Mouse (Mus musculus) ES-E14 (cell line): Measurements from ENCODE around the gene Arhgef10l. TPM values are rescaled to one million over a fixed set of nuclear protein-coding genes. Genes with fewer than 3 reads are reported as not detected.

ENCODE experiments used
- DNase-seq: peaks from one replicate; pipeline ENCODE4 v3.0.0-alpha.2; 2013; ENCODE audit warnings: low read depth, low spot score
- H3K27ac ChIP-seq: 2 replicates; pipeline ENCODE4 v1.5.1; 2012; ENCODE audit warnings: low read depth, mild to moderate bottlenecking, low read length, moderate library complexity, mixed read lengths; ENCODE audit not compliant: poor library complexity, insufficient read depth, severe bottlenecking
- H3K36me3 ChIP-seq: 2 replicates; pipeline ENCODE4 v1.6.1; 2012; ENCODE audit warnings: mild to moderate bottlenecking, low read length, moderate library complexity, mixed read lengths; ENCODE audit not compliant: control insufficient read depth, poor library complexity, insufficient read depth, severe bottlenecking
- H3K4me1 ChIP-seq, 2 experiments: fragments of 150-350 bp in 1 of 2; sonication (generic) in 1 of 2; 2 replicates each; pipeline ENCODE4 v1.6.1; 2012; ENCODE audit warnings: low read length in 2 of 2, mild to moderate bottlenecking in 1 of 2, mixed read lengths in 1 of 2; ENCODE audit not compliant: control insufficient read depth in 2 of 2, insufficient read depth in 2 of 2, poor library complexity in 1 of 2
- H3K4me3 ChIP-seq, 2 experiments: fragments of 150-350 bp in 1 of 2; sonication (generic) in 1 of 2; 2 replicates each; pipeline ENCODE4 v1.5.1; 2012; ENCODE audit warnings: low read length in 2 of 2, low read depth in 1 of 2, mild to moderate bottlenecking in 1 of 2, mixed read lengths in 1 of 2; ENCODE audit not compliant: insufficient read depth in 1 of 2, poor library complexity in 1 of 2, severe bottlenecking in 1 of 2
- H3K9ac ChIP-seq: 2 replicates; pipeline ENCODE4 v1.6.1; 2012; ENCODE audit warnings: low read depth, mild to moderate bottlenecking, low read length, mixed read lengths; ENCODE audit not compliant: poor library complexity, insufficient read depth, severe bottlenecking
- H3K9me3 ChIP-seq: fragments of 150-350 bp; sonication (generic); 2 replicates; pipeline ENCODE4 v1.6.1; 2012; ENCODE audit warnings: low read depth, mild to moderate bottlenecking, low read length; ENCODE audit not compliant: control insufficient read depth, insufficient read depth
- CHD2 ChIP-seq: IDR thresholded peaks from 2 replicates; pipeline ENCODE4 v1.6.1; 2014; ENCODE audit warnings: mild to moderate bottlenecking, low read depth, low read length, inconsistent platforms
- HCFC1 ChIP-seq: IDR thresholded peaks from 2 replicates; pipeline ENCODE4 v1.6.1; 2012; ENCODE audit warnings: low read length, inconsistent platforms, borderline replicate concordance; ENCODE audit not compliant: insufficient read depth
- MAFK ChIP-seq: IDR thresholded peaks from 2 replicates; pipeline ENCODE4 v1.6.1; 2014; ENCODE audit warnings: mild to moderate bottlenecking, low read depth, low read length, inconsistent platforms; ENCODE audit not compliant: insufficient read depth
- ZC3H11A ChIP-seq: IDR thresholded peaks from 2 replicates; pipeline ENCODE4 v1.6.1; 2012; ENCODE audit warnings: low read depth, mild to moderate bottlenecking, inconsistent platforms, low read length, borderline replicate concordance
- ZNF384 ChIP-seq: IDR thresholded peaks from 2 replicates; pipeline ENCODE4 v1.6.1; 2012; ENCODE audit warnings: low read depth, low read length, inconsistent platforms
- in situ Hi-C, 2 experiments: fragments of 600-800 bp; cut with MboI; formaldehyde crosslinking; loops; one replicate each; pipeline ENCODE4 v1.15.1; 2025; ENCODE audit warnings: low sequenced_read_pairs in 2 of 2, inconsistent platforms in 1 of 2; ENCODE audit not compliant: unreplicated experiment in 2 of 2
- total RNA-seq: library from RNA; depleted of rRNA; stranded (reverse); fragments of 300-350 nt; gene quantifications from 2 replicates; pipeline ENCODE4 v1.2.3, GENCODE M21; 2012

The Arhgef10l gene
- total RNA-seq, 1 experiment = 14.8 TPM

DNA sequence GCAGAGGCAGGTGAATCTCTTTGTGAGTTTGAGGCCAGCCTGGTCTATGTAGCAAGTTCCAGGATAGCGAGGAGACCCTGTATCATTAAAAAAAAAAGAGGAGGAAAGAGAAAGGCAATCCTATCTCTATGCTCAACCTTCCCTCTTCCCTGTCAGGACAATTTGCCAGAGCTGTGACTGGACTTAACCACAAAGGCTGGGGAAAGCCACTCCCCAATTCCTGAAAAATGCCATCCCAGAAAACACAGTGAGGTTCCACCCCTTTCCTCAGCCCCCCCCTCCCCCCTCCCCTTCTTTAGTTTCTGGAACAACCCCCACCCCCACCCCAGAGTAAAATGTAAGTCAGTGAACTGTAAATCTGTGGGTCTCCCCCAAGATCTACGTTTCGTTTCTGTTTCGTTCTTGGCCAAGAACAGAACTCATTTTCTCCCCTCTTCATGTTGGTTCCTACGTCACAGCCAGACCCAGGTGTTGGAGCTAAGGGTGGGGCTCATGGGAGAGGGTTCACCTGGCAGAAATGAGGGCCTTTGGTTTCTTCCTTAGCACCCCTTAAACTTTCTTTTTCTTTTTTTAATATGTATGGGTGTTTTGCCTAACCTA lies 23.1 kb upstream of the Arhgef10l start:
- Histone ChIP-seq H3K4me3 (peak overlapping the region in 1 of 2 experiments; percentile 21; a peak in 1 of 4 replicates), H3K36me3 (no peaks in the 10 kb centered on the region), H3K4me1 (peaks cover 5 to 25% of the 10 kb centered on the region in 2 experiments; a peak in 3 of 4 replicates), H3K9me3 (no peaks in the 10 kb centered on the region), H3K27ac (peak overlapping the region; percentile 93), H3K9ac (peak overlapping the region; percentile 60; the same call in 1 of the 2 replicates)
- in situ Hi-C loops = no loop called here
- TF ChIP-seq HCFC1 (no peak), ZNF384 (0 out of 2 replicates have a peak, but pooled peaks have one; percentile 54)
- DNase-seq = no peak

DNA sequence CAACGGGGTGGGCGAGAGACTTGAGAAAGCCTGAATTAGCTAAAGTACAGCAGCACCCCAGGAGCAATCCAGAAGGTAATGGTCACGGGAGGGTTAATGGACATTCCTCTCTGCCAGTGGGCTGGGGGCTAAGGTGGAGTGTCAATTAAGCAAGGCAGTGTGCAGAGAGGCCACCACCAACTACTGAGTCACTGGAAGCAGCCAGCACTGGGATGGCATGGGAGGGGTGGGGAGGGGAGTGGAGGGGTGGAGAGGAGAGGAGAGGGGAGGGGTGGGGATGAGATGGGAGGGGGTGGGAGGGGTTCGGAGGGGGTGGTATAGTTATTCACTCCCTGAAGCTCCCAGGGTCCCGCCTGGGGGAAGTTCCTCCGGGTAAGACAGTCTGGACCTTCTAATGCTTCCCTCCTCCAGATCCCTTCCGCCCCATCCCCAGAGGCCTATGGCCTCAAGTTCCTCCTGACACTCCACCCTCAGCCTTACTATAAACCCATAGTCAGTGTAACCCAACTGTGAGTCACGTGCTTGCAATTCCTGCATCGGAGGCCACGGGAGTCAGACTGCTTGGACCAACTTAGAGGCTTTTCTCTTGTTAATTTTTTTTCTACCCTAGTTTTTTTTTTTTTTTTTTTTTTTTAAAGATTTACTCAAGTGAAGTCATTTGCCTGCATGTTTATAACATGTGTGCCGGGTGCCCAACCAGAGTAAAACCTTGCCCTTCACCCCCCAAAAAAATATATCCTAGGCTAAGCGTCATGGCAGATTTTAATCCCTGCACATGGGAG lies 22.4 kb upstream of the Arhgef10l start:
- H3K36me3 ChIP-seq = no peaks in the 10 kb centered on the region
- peak overlapping the region in 1 of 2 experiments; percentile 21; a peak in 1 of 4 replicates for H3K4me3 ChIP-seq
- H3K9ac ChIP-seq = peak overlapping the region; percentile 60; the same call in 1 of the 2 replicates
- H3K27ac ChIP-seq = peak overlapping the region; percentile 93
- in situ Hi-C loops = no loop called here
- TF ChIP-seq ZNF384 (peak; percentile 83), MAFK (no peak), HCFC1 (no peak), ZC3H11A (no peak), CHD2 (no peak)
- no peak for DNase-seq
- no peaks in the 10 kb centered on the region for H3K9me3 ChIP-seq
- H3K4me1 ChIP-seq = peaks cover 5 to 28% of the 10 kb centered on the region in 2 experiments; a peak in 3 of 4 replicates

DNA sequence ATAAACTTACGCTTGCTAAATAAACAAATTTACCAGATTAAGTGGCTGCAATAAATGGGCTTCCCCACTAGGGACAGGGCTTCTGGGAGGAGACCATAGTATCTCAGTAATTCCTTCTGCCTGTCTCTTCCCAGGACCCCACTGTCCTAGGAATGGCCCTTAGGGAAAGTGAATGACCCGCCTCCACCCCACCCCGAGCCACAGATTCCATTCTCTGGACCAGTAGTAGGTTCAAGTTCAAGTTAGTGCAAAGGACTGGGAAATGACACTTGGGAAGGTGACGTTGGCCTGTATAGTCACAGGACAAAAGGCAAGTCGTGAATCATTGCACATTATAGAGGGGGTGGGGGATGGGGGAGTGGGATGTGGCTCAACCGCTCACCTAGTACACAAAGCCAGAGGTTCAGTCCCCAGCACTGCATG lies 19.1 kb upstream of the Arhgef10l start:
- no peak for TF ChIP-seq CHD2
- no peak overlapping the region for H3K4me3 ChIP-seq
- no peaks in the 10 kb centered on the region for H3K36me3 ChIP-seq
- in situ Hi-C loops = no loop called here
- H3K9ac ChIP-seq = peak overlapping the region; percentile 9; the same call in 1 of the 2 replicates
- no peaks in the 10 kb centered on the region for H3K9me3 ChIP-seq
- H3K4me1 ChIP-seq = peaks cover 2 to 24% of the 10 kb centered on the region in 2 experiments; a peak in 3 of 4 replicates
- DNase-seq = no peak
- H3K27ac ChIP-seq = peak overlapping the region; percentile 17; the same call in 1 of the 2 replicates

DNA sequence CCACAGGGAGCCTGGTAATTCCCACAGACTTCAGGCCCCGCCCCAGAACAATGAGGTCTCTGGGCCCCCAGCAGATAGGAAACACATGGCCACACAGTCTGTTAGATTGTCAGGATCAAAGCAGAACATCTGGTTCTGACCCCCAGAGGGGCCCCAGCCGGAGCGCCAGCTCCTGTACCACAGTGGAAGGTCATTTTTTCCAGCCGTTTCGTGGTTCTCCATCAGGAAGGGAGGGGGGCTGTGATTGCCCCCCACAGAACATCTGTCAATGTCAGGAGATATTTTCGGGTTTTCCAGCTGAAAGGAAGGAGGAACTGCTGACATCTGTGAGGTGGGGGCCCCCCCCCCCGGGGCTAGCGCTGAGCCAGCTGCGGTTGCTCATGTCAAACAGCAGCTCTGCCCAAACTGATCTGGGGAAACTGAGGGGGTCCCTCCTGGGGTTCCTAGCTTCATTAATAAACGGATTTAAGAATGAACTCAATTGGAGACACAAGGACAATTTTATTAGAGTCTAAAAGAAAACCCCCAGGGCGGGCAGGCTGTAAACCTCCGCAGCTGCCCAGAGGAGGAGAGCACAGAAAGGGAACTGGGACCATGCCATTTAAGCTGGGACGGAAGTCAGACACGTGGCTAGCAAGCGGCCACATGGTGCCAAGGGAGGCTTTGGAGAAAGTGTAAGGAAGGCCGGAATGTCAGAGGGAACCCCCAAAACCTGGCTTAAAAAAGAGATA lies 18.5 kb upstream of the Arhgef10l start:
- Histone ChIP-seq H3K4me3 (no peak overlapping the region), H3K36me3 (no peaks in the 10 kb centered on the region), H3K27ac (peak overlapping the region; percentile 17; the same call in 1 of the 2 replicates), H3K9ac (peak overlapping the region; percentile 49; the same call in 1 of the 2 replicates), H3K4me1 (peaks cover 0 to 22% of the 10 kb centered on the region in 2 experiments; a peak in 2 of 4 replicates), H3K9me3 (no peaks in the 10 kb centered on the region)
- DNase-seq = no peak
- in situ Hi-C loops = no loop called here
- TF ChIP-seq ZNF384 (no peak), HCFC1 (no peak), CHD2 (no peak), ZC3H11A (no peak), MAFK (no peak)
